Mouse (Mus musculus) retina, postnatal 1 day (tissue): ENCODE data around the gene Bco2.

Experiments
- DNase-seq: peaks from one replicate; pipeline ENCODE4 v3.0.0-alpha.2; 2012

Gene Bco2

DNA sequence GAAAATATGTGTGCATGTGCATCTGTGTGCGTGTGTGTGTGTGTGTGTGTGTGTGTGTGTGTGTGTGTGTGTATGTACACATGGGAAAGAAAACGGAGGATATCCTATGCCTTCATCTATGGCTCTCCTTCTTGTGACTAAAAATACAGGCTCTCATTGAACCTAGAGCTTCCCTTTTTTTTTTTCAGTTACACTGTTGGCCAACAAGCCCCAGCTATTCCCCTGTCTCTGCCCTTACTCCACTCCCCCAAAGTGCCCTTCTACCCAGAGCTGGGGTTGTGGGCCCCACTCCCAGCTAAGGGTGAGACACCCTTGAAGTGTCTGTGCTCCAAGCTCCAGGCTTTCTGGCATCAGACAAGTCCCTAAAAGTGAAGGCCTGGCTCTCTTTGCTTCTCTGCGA lies 52.0 kb downstream of the Bco2 start:
- no peak for DNase-seq

DNA sequence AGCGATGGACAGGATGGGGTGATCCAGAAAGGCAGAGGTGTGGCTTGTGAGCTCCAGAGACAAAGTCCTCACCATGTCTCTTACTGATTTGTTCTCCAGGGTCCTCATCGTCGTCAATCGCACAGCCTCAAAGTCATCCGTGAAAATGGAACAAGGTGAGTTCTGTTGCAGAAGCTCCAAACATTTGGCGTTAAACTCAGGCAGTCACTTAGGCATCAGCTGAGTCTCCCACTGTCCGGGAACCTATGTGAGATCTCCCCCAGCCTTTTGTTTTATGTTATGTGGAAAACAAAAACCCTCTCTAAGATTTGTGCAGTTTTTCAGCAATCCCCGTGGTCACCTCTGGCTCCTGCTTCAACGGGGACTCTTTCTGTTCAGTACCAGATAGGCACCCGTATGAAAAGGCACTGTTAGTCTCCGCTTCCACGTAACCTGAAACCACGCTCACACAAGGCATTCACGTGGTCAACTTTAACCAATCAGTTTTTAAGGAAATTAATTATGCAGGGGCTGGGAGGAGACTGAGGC lies 53.9 kb downstream of the Bco2 start:
- peak; percentile 90 for DNase-seq

DNA sequence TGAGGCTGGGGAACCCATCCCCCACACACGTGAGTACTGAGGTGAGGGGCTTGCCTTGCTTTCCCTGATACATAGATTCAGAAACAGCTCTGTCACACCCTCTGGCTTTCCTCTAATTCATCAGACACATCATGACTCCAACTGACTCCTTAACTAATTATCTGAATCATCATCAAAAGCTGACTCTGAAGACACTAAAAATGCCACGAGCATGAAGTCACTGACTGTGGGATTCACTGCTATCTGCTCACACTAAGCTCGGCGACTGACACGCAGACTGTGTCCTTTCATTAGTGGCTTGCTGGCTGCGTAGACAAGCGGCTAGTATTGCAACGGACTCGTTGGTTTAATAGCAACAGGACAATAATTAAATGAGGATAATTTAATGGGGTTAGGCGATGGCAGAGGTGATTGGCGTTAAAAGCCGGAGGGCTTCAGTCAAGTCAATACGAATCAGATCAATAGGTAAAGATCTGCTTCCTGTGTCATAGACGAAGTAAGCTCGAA lies 54.5 kb downstream of the Bco2 start:
- DNase-seq, result peak; percentile 44

DNA sequence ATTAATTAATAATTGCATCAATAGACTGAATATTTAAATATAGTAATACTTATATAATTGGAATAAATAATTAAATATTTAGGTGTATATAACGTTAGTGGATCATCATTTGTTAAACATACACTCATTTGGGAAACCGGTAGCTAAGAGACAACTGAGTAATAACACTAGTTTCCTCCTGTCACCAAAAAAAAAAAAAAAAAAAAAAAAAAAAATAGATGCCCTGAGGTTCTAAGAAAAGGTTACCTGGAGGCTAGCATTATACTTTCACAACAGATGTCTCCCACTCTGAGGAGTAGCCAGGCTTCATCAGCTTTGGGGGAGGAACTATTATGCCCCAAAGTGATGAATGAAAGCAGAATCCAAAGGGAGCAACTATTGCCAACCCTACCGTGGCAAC lies 55.2 kb downstream of the Bco2 start:
- no peak for DNase-seq

DNA sequence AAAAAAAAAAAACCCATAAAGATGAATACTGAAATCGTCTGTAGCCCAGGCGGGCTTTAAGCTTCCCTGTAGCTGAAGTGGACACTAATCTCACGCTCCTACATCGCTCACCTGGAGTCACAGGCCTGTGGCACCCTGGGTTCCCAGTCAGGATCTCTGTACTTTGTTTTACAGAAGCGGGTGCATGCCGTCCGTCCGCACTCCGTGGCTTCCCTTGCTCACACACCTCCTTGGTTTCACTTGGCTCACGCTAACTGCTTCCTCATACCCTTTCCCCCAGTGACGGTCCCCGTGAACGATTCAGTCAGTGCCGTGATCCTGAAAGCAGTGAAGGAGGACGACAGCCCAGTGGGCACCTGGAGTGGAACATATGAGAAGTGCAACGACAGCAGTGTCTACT lies 56.2 kb downstream of the Bco2 start:
- no peak for DNase-seq

DNA sequence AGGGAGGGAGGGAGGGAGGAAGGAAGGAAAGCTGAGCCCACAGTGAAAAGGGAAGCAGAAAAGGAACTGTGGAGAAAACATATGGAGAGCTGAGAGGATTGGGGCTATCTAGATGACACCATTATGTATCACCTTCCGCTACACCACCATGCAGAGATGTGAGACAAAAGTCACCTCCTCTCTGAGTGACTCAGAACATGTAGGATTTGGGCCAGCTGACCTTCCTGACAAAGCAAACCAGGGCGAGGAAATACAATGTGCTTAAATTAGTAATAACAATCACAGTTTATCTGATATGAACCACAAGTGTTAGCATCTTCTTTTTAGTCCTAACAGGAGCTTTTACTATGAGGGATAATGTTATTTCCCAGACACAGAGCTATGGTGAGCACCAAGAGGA lies 57.4 kb downstream of the Bco2 start:
- no peak for DNase-seq

DNA sequence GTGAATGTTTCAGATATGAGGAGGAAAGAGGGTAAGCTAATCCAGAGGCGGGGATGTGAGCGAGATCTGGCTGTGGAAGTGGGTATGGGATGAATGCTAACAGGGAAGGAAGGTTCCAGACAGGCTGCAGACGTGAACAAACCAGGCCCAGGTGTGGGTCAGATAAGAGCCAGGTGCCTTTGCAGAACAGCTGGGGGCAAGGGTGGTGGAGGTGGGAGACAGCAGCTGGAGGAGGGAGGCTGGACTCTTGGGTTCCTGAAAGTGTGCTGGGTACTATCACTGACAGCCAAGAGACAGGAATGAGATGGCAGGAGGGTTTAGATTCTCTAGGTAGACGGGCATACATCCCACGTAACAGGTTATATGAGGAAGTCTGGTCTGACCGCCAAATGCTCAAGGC lies 57.9 kb downstream of the Bco2 start:
- no peak for DNase-seq

DNA sequence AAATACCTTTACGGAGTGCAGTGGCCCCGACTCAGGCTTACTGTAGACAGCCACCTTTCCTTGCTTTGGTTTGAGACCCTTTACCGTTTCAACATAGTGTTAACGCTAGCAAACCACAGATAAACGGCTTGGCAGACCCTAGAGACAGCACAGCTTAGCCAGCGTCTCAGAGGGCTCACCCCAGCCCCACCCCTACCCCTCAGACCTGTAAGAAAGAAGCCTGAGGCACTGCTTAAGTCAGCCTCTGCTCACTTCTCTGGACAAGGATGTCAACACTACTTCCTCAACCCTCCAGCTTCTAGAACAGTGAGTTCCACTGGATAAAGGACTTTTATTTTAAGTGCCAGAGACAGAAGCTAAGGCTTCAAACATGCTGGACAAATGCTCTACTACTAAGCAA lies 58.4 kb downstream of the Bco2 start:
- DNase-seq, result peak; percentile 11

DNA sequence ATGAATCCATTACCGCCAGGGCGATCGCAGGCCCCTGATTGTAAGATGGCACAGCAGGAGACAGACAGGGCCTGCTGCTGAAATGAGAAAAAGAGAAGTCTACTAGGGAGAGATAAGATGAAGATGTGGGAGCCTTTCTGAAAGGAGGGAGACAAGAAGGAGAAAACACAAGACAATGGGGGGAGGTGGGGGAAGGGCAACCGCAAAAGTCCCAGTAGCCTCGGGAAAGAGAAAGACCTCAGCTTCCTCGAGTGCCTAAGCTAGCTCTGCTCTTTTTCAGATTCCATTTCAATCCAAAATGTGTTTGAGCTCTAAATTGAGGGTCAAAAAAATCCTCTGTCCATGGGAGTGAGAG lies 58.9 kb downstream of the Bco2 start:
- DNase-seq, result no peak

DNA sequence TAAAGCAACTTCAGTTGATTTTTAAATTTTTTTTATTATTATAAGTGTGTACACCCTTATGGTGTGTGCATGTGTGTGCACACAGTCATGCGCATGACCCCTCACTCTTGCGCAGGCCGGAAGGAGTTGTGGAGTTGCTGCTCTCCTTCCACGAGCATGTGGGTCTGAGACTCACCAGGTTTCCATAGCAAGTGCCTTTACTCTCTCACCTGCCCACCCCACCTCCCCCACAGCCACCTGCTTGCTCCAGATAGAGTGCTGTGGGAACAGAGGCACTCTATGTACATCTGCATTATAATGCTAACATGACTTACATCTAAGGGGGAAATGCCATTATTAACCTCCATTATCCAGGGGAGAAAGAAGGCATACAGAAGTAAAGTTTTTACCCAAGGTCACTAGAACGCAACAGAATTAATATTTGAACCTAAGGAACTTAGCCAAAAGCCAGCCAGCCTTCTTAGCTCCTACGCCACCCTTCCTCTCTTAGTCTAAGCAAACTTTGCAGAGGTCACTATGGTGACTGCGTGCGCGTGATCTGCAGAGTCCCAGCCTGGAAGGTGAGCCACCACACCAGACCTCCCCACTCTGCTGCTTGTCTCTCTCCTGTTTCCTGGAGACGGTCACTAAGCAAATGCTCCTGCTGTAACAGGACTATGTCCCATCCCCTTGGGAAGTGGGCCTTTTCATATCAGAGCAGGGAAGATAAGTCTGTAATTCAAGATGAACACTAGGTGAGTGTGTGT lies 59.4 kb downstream of the Bco2 start:
- peak; percentile 18 for DNase-seq

DNA sequence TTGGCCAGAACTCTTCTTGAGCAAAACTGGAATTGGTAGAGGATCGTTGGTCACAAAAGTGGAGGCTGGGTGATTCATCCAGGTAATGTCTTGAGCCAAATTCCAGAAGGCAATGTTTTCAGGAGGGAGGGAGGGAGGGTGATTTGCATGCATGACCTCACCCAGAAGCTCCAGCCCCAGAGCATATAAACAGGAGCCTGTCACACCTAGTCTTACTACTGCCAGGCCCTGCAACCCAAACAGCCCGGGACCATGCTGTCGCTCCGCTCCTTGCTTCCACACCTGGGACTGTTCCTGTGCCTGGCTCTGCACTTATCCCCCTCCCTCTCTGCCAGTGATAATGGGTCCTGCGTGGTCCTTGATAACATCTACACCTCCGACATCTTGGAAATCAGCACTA lies 60.7 kb downstream of the Bco2 start, which contains the start of gene Plet1:
Gene Plet1, plus strand, starts transcription at position 215 of the 400 bp plus-strand sequence.
- DNase-seq, result no peak

DNA sequence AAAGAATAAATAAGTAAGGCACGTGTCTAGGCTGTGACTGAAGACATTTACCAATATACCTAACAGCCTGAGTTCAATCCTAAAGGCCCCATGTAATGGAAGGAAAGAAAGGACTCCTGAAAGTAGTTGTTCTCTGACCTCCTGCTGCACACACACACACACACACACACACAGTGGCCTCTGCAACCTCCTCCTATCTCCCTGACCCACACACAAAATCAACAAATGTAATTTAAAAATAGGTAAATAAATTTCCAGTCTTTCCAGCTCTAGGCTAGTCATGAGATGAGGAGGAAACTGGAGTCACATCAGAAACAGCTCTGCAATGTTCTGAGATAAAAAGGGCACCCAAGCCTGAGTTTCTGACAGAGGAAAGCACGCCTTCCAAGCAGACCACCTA lies 61.2 kb downstream of the Bco2 start:
- DNase-seq, result no peak

DNA sequence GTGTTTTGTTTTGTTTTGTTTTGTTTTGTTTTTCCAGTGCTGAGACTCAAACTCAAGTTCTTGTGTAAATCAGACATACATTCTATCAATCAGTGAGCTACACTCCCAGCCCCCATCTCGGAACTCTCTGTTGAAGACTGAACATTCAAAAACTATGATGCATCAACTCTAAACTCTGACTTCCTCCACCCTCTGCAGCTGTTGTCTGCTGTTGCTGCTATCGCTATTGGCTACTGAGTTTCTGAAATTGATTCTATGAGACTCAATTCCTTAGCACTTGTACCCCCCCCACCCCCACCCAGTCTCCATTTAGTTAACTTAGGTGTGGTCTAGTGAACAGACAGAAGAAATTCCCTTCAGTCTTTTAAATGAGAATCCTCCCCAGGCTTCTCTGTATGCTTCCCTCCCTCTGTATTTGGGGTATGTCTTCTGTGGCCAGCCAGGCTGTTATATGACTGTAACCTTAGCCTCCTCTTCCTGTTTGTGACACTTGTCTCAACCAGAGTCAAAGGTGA lies 63.4 kb downstream of the Bco2 start:
- no peak for DNase-seq

DNA sequence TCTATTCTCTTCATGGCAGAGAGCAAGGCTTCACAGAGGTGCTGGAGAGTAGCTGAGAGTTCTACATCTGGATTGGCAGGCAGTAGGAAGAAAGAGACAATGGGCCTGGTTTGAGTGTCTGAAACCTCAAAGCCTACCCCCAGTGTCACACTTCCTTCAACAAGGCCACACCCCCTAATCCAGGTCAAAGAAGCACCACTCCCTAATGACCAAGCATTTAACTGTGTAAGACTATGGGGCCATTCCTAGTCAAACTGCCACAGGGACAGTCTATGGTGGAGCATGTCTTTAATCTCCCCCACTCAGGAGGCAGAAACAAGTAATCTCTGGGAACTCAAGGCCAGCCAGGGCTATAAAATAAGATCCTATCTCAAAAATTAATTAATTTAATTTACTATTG lies 64.1 kb downstream of the Bco2 start:
- no peak for DNase-seq

DNA sequence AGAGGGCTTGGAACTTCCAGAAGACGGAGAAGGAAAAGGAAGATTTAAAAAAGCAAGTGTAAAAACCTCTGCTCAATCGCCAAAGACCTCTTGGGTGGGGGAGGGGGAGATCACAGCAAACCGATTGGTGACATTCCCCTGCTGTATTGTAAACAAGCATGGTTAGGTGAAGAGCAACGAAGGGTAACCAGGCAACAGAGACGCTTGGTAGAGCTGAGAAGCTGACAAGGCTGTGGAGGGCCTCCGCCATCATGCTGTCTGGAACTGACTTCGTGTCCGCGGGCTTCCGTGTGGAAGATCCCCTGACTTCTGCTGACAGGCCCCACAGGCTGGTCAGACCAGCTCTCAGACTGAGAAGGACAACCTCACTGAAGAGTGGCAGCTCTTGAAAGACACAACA lies 69.5 kb downstream of the Bco2 start:
- peak; percentile 72 for DNase-seq
